Mouse (Mus musculus) liver, adult 2 months (tissue): Measurements from ENCODE around the gene Sipa1l3.

Experiments used
- CTCF ChIP-seq: fragments of 200-500 bp; IDR thresholded peaks from 2 replicates; pipeline ENCODE4 v1.5.1; 2011; ENCODE audit warnings: low read depth, low read length, control low read depth
- POLR2A ChIP-seq: fragments of 200-500 bp; IDR thresholded peaks from 2 replicates; pipeline ENCODE4 v1.6.1; 2011; ENCODE audit warnings: low read length, control low read depth; ENCODE audit not compliant: insufficient read depth; ENCODE audit errors: extremely low read depth

- no peak for TF ChIP-seq POLR2A
- no peak for TF ChIP-seq CTCF
Measured at GRCm38 (mm10) chr7:29515652-29516051, 2.8 kb downstream of the Sipa1l3 start.
